Mouse (Mus musculus) testis, adult 2 months (tissue): ENCODE measurements around the gene Ebf3. TPM values are rescaled to one million over a fixed set of nuclear protein-coding genes. Genes with fewer than 3 reads are reported as not detected.

Source experiments
- H3K27ac ChIP-seq: fragments of 200-500 bp; 2 replicates; pipeline ENCODE4 v1.5.1; 2012; ENCODE audit warnings: low read depth, low read length; ENCODE audit not compliant: control insufficient read depth, insufficient read depth
- H3K27me3 ChIP-seq: fragments of 200-500 bp; 2 replicates; pipeline ENCODE4 v1.6.1; 2012; ENCODE audit warnings: mild to moderate bottlenecking, low read length, moderate library complexity; ENCODE audit not compliant: control insufficient read depth, insufficient read depth
- H3K36me3 ChIP-seq: fragments of 200-500 bp; 2 replicates; pipeline ENCODE4 v1.6.1; 2012; ENCODE audit warnings: mild to moderate bottlenecking, low read length; ENCODE audit not compliant: control insufficient read depth, insufficient read depth
- H3K4me1 ChIP-seq: fragments of 200-500 bp; 2 replicates; pipeline ENCODE4 v1.6.1; 2012; ENCODE audit warnings: low read length; ENCODE audit not compliant: control insufficient read depth, insufficient read depth
- H3K4me3 ChIP-seq: fragments of 200-500 bp; 2 replicates; pipeline ENCODE4 v1.5.1; 2012; ENCODE audit warnings: low read depth, mild to moderate bottlenecking, low read length, moderate library complexity, mixed read lengths; ENCODE audit not compliant: control insufficient read depth
- CTCF ChIP-seq: fragments of 200-500 bp; IDR thresholded peaks from 2 replicates; pipeline ENCODE4 v1.5.1; 2012; ENCODE audit warnings: low read depth, mild to moderate bottlenecking, inconsistent platforms, low read length, moderate library complexity; ENCODE audit not compliant: control insufficient read depth, insufficient read depth, insufficient replicate concordance
- POLR2A ChIP-seq: fragments of 200-500 bp; IDR thresholded peaks from 2 replicates; pipeline ENCODE4 v1.6.1; 2012; ENCODE audit warnings: low read depth, mild to moderate bottlenecking, inconsistent platforms, low read length, moderate library complexity; ENCODE audit not compliant: control insufficient read depth
- polyA plus RNA-seq: library from polyadenylated mRNA; depleted of rRNA; stranded (reverse); fragments of >200 nt; gene quantifications from 2 replicates; pipeline ENCODE4 v1.2.3, GENCODE M21; 2012; rRNA removed

Gene Ebf3
- polyA plus RNA-seq, 1 experiment = 3.1 TPM

DNA sequence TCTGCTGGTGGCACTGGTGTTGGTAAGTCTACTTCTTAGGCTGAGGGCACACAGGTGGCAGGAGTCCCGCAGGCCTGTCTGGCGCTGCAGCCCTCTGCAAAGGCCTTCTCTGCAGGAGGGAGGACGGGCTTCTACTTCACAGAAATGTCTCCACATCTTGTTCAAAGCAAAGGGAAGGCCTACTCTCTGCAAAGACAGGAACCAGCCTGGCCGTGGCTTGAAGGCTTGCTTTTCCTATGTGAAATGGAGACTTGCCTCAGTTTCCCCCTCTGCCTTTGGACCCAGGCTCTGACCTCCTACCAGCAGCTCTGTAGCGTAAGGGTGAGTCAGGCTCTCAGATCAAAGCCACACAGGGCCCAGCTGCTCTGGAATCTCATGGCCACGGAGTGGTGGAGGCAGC, 117.7 kb downstream of the Ebf3 start:
- no peaks in the 10 kb centered on the region for H3K36me3 ChIP-seq
- TF ChIP-seq POLR2A (no peak), CTCF (no peak)
- no peaks in the 10 kb centered on the region for H3K4me1 ChIP-seq
- no peak overlapping the region for H3K27ac ChIP-seq
- no peaks in the 10 kb centered on the region for H3K27me3 ChIP-seq
- no peak overlapping the region for H3K4me3 ChIP-seq

DNA sequence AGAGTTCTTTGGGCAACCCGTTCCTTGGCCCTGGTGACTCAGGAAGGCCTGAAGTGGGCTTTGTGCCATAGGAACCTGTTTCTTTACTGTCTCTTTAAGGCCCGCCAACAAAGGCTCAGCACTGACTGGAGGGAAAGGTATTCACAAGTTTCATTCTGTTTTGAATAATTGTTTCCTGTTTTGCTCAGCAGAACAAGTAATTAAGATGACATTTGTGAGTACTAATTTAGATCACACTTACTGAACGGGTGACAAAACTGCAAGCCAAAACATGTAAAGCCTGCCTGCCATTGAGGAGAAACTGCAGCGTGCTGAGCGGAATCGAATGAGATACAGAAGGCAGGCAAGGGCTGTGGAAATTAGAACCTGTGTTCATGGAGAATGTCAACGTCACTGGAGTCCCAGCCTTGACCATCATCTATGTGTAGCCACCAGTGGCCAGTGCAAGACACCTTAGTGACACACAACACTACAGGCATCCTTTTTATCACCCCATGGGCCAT, 121.4 kb downstream of the Ebf3 start:
- H3K27ac ChIP-seq = no peak overlapping the region
- no peak for TF ChIP-seq POLR2A
- H3K4me3 ChIP-seq = no peak overlapping the region
- no peaks in the 10 kb centered on the region for H3K27me3 ChIP-seq
- no peaks in the 10 kb centered on the region for H3K4me1 ChIP-seq
- no peaks in the 10 kb centered on the region for H3K36me3 ChIP-seq

DNA sequence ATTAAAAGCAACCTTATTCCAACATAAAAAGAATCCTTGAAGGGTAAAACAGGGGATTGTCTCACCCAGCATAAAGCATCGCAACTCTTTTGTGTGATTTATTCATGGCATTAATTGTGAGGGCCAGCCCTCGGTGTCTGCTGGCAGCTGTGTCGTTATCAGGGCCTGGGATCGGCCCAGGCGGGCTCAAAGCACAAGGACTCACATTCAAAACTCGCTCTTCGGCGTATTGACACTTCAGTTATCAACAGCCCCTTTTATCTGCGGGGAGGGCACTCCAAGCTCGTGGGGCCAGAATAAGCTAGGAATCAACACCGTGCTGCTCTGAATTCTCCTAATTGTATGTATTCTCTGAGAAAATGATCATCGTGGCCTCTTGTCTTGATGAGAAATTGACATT, 122.4 kb downstream of the Ebf3 start:
- Histone ChIP-seq H3K36me3 (no peaks in the 10 kb centered on the region), H3K27me3 (no peaks in the 10 kb centered on the region), H3K27ac (no peak overlapping the region), H3K4me1 (no peaks in the 10 kb centered on the region), H3K4me3 (no peak overlapping the region)
- TF ChIP-seq CTCF = no peak
- no peak for TF ChIP-seq POLR2A

DNA sequence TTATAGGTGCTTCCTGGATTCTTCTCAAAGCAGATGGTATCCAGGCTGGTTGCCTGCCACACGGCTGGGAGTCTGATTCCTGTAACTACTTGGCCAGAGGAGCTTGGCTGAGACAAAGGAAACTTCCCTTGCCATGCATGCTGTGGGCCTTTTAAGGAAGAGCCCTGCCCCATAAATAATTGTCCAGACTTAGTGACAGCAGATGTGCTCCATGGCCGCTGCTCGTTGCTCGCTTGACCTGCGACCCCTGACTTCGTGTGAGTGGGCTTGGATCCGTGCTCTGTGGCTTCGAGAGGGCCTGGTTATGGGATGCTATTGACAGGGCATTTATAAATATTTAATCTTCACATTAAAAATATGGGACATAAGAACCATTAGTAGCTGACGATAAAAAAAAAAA, 142.0 kb downstream of the Ebf3 start:
- Histone ChIP-seq H3K27me3 (no peaks in the 10 kb centered on the region), H3K4me3 (no peak overlapping the region), H3K27ac (no peak overlapping the region), H3K4me1 (no peaks in the 10 kb centered on the region), H3K36me3 (no peaks in the 10 kb centered on the region)
- no peak for TF ChIP-seq CTCF
- no peak for TF ChIP-seq POLR2A

DNA sequence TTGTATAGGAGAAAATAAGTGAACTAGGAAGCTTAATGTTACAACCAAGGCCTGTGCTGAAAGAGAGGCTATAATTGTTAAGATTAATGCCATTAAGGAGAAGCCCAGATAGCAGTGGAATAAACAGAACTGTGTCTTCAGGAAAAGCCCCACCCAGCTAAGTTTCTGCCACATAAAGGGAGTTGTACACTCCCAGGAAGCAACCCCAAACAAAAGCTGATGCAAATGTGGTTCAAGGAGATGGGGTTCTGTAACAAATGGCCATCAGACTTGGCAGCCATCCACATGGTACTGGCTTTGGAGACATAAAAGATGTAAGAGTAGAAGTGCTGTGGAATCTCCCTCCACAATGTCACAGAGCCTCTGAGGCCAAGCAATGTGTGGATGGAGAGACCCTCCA, 155.2 kb downstream of the Ebf3 start:
- Histone ChIP-seq H3K27ac (no peak overlapping the region), H3K27me3 (no peaks in the 10 kb centered on the region), H3K4me3 (no peak overlapping the region), H3K4me1 (no peaks in the 10 kb centered on the region), H3K36me3 (no peaks in the 10 kb centered on the region)
- no peak for TF ChIP-seq POLR2A
- no peak for TF ChIP-seq CTCF

DNA sequence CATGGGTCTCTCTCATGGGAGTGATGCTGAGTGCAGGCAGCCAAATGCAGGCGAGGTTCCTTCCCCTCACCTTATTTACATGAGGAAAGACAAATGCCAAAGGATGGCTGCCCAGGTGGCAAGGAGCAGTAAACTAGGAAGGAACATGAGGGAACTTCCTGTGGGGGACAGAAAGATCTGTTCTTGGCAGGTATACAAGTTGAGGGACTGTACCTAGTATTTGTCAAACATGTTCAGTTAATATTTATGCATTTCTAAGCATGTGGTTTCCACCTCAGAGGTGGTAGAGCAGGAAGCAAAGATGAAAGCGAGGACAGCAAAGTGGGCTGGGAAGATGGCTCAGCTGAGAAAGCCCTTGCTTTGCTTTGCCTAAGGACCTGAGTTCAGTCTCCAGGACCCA, 159.6 kb downstream of the Ebf3 start:
- Histone ChIP-seq H3K27me3 (no peaks in the 10 kb centered on the region), H3K4me3 (no peak overlapping the region), H3K36me3 (no peaks in the 10 kb centered on the region), H3K27ac (no peak overlapping the region), H3K4me1 (no peaks in the 10 kb centered on the region)
- TF ChIP-seq POLR2A (no peak), CTCF (no peak)

DNA sequence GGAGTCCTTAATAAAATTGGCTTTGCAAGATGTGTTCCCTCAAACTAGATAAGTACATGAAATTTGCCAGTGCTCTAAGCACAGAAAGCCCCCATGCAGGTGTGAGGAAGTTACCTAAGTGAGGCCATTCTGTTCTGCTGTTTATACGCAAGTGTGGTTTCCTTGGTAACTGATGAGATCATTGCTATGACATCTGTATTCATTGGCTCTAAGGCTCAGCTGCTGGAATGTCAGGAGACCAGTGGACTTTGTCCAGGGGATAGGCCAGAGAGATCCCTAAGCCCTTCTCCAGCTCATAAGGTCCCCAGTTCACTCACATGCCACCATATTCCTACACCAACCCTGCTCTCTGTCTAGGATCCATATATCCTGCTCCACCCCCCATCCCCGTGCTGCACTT, 162.4 kb downstream of the Ebf3 start:
- Histone ChIP-seq H3K36me3 (no peaks in the 10 kb centered on the region), H3K27ac (no peak overlapping the region), H3K4me3 (no peak overlapping the region), H3K4me1 (no peaks in the 10 kb centered on the region), H3K27me3 (no peaks in the 10 kb centered on the region)
- TF ChIP-seq CTCF (no peak), POLR2A (no peak)

DNA sequence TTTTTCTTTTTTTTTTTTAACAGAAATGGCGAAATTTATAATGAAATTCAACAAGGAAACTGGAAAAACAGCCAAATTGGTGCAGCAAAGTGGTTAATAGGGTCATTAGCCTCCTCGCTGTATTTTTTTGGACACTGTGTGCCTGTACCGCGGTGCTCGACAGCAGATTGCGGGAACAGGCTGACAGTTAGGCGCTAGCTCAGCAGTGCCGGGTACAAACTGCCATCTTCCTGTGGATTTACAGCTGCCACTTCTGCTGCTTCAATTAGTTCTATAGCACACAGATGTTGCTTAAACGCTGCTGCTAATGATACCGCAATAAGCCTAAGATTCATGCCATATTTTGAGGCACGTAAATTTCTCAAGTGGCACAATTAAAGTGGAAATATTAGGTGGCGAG, 167.1 kb downstream of the Ebf3 start:
- no peak overlapping the region for H3K27ac ChIP-seq
- TF ChIP-seq CTCF (no peak), POLR2A (no peak)
- H3K4me1 ChIP-seq = no peaks in the 10 kb centered on the region
- H3K27me3 ChIP-seq = no peaks in the 10 kb centered on the region
- no peaks in the 10 kb centered on the region for H3K36me3 ChIP-seq
- H3K4me3 ChIP-seq = no peak overlapping the region

Other genes with a start within 250 kb of the Ebf3 start
- gene 9430038I01Rik, start 96.3 kb upstream of the Ebf3 start, polyA plus RNA-seq = 1.6 and 2.6 TPM in 2 replicates
- gene Glrx3, start 123.2 kb upstream of the Ebf3 start, polyA plus RNA-seq = 378 and 425 TPM in 2 replicates